Mouse (Mus musculus): ENCODE data around the gene Cdkal1.

The Cdkal1 gene

GRCm38 (mm10) chr13:29247800-29248199 is 607.7 kb downstream of the Cdkal1 start:
- DNase-seq (ENCODE audit: low spot score) = no peak

GRCm38 (mm10) chr13:29235065-29235464 is 620.4 kb downstream of the Cdkal1 start:
- no peak for DNase-seq (ENCODE audit: low spot score)

- no peak for DNase-seq (ENCODE audit: low spot score)
Measured at GRCm38 (mm10) chr13:29234442-29234841, 621.0 kb downstream of the Cdkal1 start.

GRCm38 (mm10) chr13:29233970-29234369 is 621.5 kb downstream of the Cdkal1 start:
- no peak for DNase-seq (ENCODE audit: low spot score)

- DNase-seq (ENCODE audit: low spot score) = no peak
Measured at GRCm38 (mm10) chr13:29232681-29233080, 622.8 kb downstream of the Cdkal1 start.

- DNase-seq (ENCODE audit: low spot score) = no peak
Measured at GRCm38 (mm10) chr13:29224815-29225214, 630.7 kb downstream of the Cdkal1 start.

GRCm38 (mm10) chr13:29222261-29222838 is 633.1 kb downstream of the Cdkal1 start:
- DNase-seq (ENCODE audit: low spot score) = no peak

- no peak for DNase-seq (ENCODE audit: low spot score)
Measured at GRCm38 (mm10) chr13:29221646-29222045, 633.8 kb downstream of the Cdkal1 start.

GRCm38 (mm10) chr13:29218594-29219230 is 636.8 kb downstream of the Cdkal1 start:
- no peak for DNase-seq (ENCODE audit: low spot score)

- peak; percentile 5 for DNase-seq (ENCODE audit: low spot score)
Measured at GRCm38 (mm10) chr13:29210159-29211021, 645.1 kb downstream of the Cdkal1 start.

- DNase-seq (ENCODE audit: low spot score) = no peak
Measured at GRCm38 (mm10) chr13:29208749-29209148, 646.7 kb downstream of the Cdkal1 start.

GRCm38 (mm10) chr13:29203856-29204255 is 651.6 kb downstream of the Cdkal1 start:
- DNase-seq (ENCODE audit: low spot score) = no peak

GRCm38 (mm10) chr13:29203426-29203825 is 652.0 kb downstream of the Cdkal1 start:
- DNase-seq (ENCODE audit: low spot score) = no peak

GRCm38 (mm10) chr13:29202562-29202961 is 652.9 kb downstream of the Cdkal1 start:
- DNase-seq (ENCODE audit: low spot score) = no peak

GRCm38 (mm10) chr13:29199679-29200078 is 655.8 kb downstream of the Cdkal1 start:
- no peak for DNase-seq (ENCODE audit: low spot score)

GRCm38 (mm10) chr13:29196798-29197498 is 658.5 kb downstream of the Cdkal1 start:
- no peak for DNase-seq (ENCODE audit: low spot score)

GRCm38 (mm10) chr13:29195722-29196121 is 659.8 kb downstream of the Cdkal1 start:
- no peak for DNase-seq (ENCODE audit: low spot score)

- DNase-seq (ENCODE audit: low spot score) = no peak
Measured at GRCm38 (mm10) chr13:29194946-29195345, 660.5 kb downstream of the Cdkal1 start.

GRCm38 (mm10) chr13:29192697-29193096 is 662.8 kb downstream of the Cdkal1 start:
- DNase-seq (ENCODE audit: low spot score) = no peak

- no peak for DNase-seq (ENCODE audit: low spot score)
Measured at GRCm38 (mm10) chr13:29190548-29190947, 664.9 kb downstream of the Cdkal1 start.

GRCm38 (mm10) chr13:29186748-29187147 is 668.7 kb downstream of the Cdkal1 start:
- no peak for DNase-seq (ENCODE audit: low spot score)

GRCm38 (mm10) chr13:29185545-29185944 is 669.9 kb downstream of the Cdkal1 start:
- no peak for DNase-seq (ENCODE audit: low spot score)

All from T-cell, adult 2 months (primary cell).